Mouse (Mus musculus) lung, embryonic 16.5 days (tissue): ENCODE measurements around the gene Tubb4b. TPM values are rescaled to one million over a fixed set of nuclear protein-coding genes. Genes with fewer than 3 reads are reported as not detected.

ENCODE experiments used
- polyA plus RNA-seq: library from polyadenylated mRNA; unstranded; fragments of >200 nt; fragmentation: Nextera tagmentation; extraction: Ambion mirVana; gene quantifications from 2 replicates; pipeline ENCODE4 v1.2.1, GENCODE M21; 2015

The Tubb4b gene
- polyA plus RNA-seq, 1 experiment from 2014 or later: 677 TPM

Other genes with a start within 250 kb of the Tubb4b start
- gene Mrpl41, start 249.6 kb downstream of the Tubb4b start, polyA plus RNA-seq: 97.7 and 102 TPM in 2 replicates
- 6.6 and 7.7 TPM in 2 replicates for gene Pnpla7, start 248.7 kb downstream of the Tubb4b start, polyA plus RNA-seq
- 71.7 and 72.3 TPM in 2 replicates for gene Nsmf, start 170.3 kb downstream of the Tubb4b start, polyA plus RNA-seq
- 0.64 and 0.74 TPM in 2 replicates for gene Entpd8, start 144.4 kb downstream of the Tubb4b start, polyA plus RNA-seq
- 1.7 and 2.6 TPM in 2 replicates for gene Noxa1, start 129.6 kb downstream of the Tubb4b start, polyA plus RNA-seq
- gene Nrarp, start 43.9 kb downstream of the Tubb4b start, polyA plus RNA-seq: 9.8 and 10.0 TPM in 2 replicates
- 10.0 and 12.5 TPM in 2 replicates for gene Tor4a, start 27.8 kb downstream of the Tubb4b start, polyA plus RNA-seq
- gene Nelfb, start 13.2 kb downstream of the Tubb4b start, polyA plus RNA-seq: 112 and 113 TPM in 2 replicates
- 0.15 TPM in 1 of 2 replicates, not detected in the other for gene Stpg3, start 10.1 kb downstream of the Tubb4b start, polyA plus RNA-seq
- 0.68 TPM in 1 of 2 replicates, not detected in the other for gene Fam166a, start 6.0 kb downstream of the Tubb4b start, polyA plus RNA-seq
- not detected in 2 replicates for gene Slc34a3, start 9.7 kb upstream of the Tubb4b start, polyA plus RNA-seq
- not detected in 2 replicates for gene Rnf224, start 12.1 kb upstream of the Tubb4b start, polyA plus RNA-seq
- gene Rnf208, start 17.6 kb upstream of the Tubb4b start, polyA plus RNA-seq: 8.3 and 9.1 TPM in 2 replicates
- 0.67 TPM in 1 of 2 replicates, not detected in the other for gene Cysrt1, start 17.8 kb upstream of the Tubb4b start, polyA plus RNA-seq
- gene AL732309.1, start 22.2 kb upstream of the Tubb4b start, polyA plus RNA-seq: 4.5 and 5.9 TPM in 2 replicates
- 20.3 and 22.0 TPM in 2 replicates for gene Tmem203, start 30.7 kb upstream of the Tubb4b start, polyA plus RNA-seq
- gene Tprn, start 37.9 kb upstream of the Tubb4b start, polyA plus RNA-seq: 6.4 and 6.5 TPM in 2 replicates
- 219 and 232 TPM in 2 replicates for gene Ssna1, start 47.7 kb upstream of the Tubb4b start, polyA plus RNA-seq
- 136 and 137 TPM in 2 replicates for gene Anapc2, start 47.8 kb upstream of the Tubb4b start, polyA plus RNA-seq
- gene Tmem210, start 63.4 kb upstream of the Tubb4b start, polyA plus RNA-seq: not detected in 2 replicates
- 6.7 and 9.4 TPM in 2 replicates for gene Lrrc26, start 65.2 kb upstream of the Tubb4b start, polyA plus RNA-seq
- 0.44 and 0.84 TPM in 2 replicates for gene Grin1, start 94.5 kb upstream of the Tubb4b start, polyA plus RNA-seq
- 47.8 and 57.4 TPM in 2 replicates for gene Man1b1, start 107.6 kb upstream of the Tubb4b start, polyA plus RNA-seq
- gene Dpp7, start 131.7 kb upstream of the Tubb4b start, polyA plus RNA-seq: 15.9 and 18.9 TPM in 2 replicates
- 18.8 and 20.2 TPM in 2 replicates for gene Uap1l1, start 141.0 kb upstream of the Tubb4b start, polyA plus RNA-seq
- 39.0 and 39.3 TPM in 2 replicates for gene Sapcd2, start 147.6 kb upstream of the Tubb4b start, polyA plus RNA-seq
- gene Entpd2, start 171.2 kb upstream of the Tubb4b start, polyA plus RNA-seq: 3.6 and 4.8 TPM in 2 replicates
- gene Npdc1, start 174.6 kb upstream of the Tubb4b start, polyA plus RNA-seq: 31.6 and 36.5 TPM in 2 replicates
- 0.10 and 0.15 TPM in 2 replicates for gene Fut7, start 198.6 kb upstream of the Tubb4b start, polyA plus RNA-seq
- 4.9 and 5.4 TPM in 2 replicates for gene Abca2, start 204.0 kb upstream of the Tubb4b start, polyA plus RNA-seq
- 139 and 180 TPM in 2 replicates for gene Clic3, start 232.1 kb upstream of the Tubb4b start, polyA plus RNA-seq
- gene Paxx, start 236.4 kb upstream of the Tubb4b start, polyA plus RNA-seq: 37.9 and 44.8 TPM in 2 replicates
- gene Ptgds, start 245.3 kb upstream of the Tubb4b start, polyA plus RNA-seq: 10.7 and 16.5 TPM in 2 replicates